Mouse (Mus musculus) lung, embryonic 14.5 days (tissue): ENCODE measurements around the gene Pklr. TPM values are rescaled to one million over a fixed set of nuclear protein-coding genes. Genes with fewer than 3 reads are reported as not detected.

ENCODE experiments used
- ATAC-seq: fragments of 200-750 bp; cut with Nextera tagmentation; 2 replicates; pipeline ENCODE4 v1.8.0; 2017; ENCODE audit warnings: mild to moderate bottlenecking, moderate TSS enrichment, moderate library complexity; ENCODE audit not compliant: insufficient read depth
- DNase-seq: peaks from one replicate; pipeline ENCODE4 v3.0.0-alpha.2; 2015
- H3K27ac ChIP-seq: fragments of 300-500 bp; sonication (generic); 2 replicates; pipeline ENCODE4 v1.5.1; 2014; ENCODE audit warnings: low read depth, mild to moderate bottlenecking, moderate library complexity
- H3K27me3 ChIP-seq: fragments of 300-500 bp; sonication (generic); 2 replicates; pipeline ENCODE4 v1.6.1; 2014; ENCODE audit warnings: low read length, control low read depth; ENCODE audit not compliant: insufficient read depth
- H3K36me3 ChIP-seq: fragments of 300-500 bp; sonication (generic); 2 replicates; pipeline ENCODE4 v1.6.1; 2014; ENCODE audit warnings: control low read depth; ENCODE audit not compliant: insufficient read depth
- H3K4me1 ChIP-seq: fragments of 300-500 bp; sonication (generic); 2 replicates; pipeline ENCODE4 v1.6.1; 2014; ENCODE audit warnings: antibody characterized with exemption, control low read depth; ENCODE audit not compliant: insufficient read depth
- H3K4me2 ChIP-seq: fragments of 300-500 bp; sonication (generic); 2 replicates; pipeline ENCODE4 v1.6.1; 2014; ENCODE audit warnings: mild to moderate bottlenecking
- H3K4me3 ChIP-seq: fragments of 300-500 bp; sonication (generic); 2 replicates; pipeline ENCODE4 v1.5.1; 2014; ENCODE audit warnings: low read depth, low read length
- H3K9ac ChIP-seq: fragments of 300-500 bp; sonication (generic); 2 replicates; pipeline ENCODE4 v1.6.1; 2014
- H3K9me3 ChIP-seq: fragments of 300-500 bp; sonication (generic); 2 replicates; pipeline ENCODE4 v1.6.1; 2016; ENCODE audit warnings: low read depth, low read length, control low read depth
- CTCF ChIP-seq: IDR thresholded peaks from 2 replicates; pipeline ENCODE4 v1.5.1; 2016; ENCODE audit warnings: antibody characterized with exemption, low read depth
- WGBS: fragments of 180-500 bp; shearing (Covaris S2); extraction: QIAGEN DNeasy Blood & Tissue Kit; methylation state at CpG from one replicate; pipeline ENCODE4 v1.1.7; 2014; 5-methylcytosine and 5-hydroxymethylcytosine counted together
- polyA plus RNA-seq: library from polyadenylated mRNA; unstranded; fragments of >200 nt; fragmentation: Nextera tagmentation; extraction: Ambion mirVana; gene quantifications from 2 replicates; pipeline ENCODE4 v1.2.1, GENCODE M21; 2014

Pklr gene
- polyA plus RNA-seq, 1 experiment from 2014 or later: 0.08 TPM

- DNase-seq (no peak), ATAC-seq (no peak)
- no peak overlapping the region for H3K4me3 ChIP-seq
- H3K9ac ChIP-seq: no peak overlapping the region
- no peak for TF ChIP-seq CTCF
- H3K36me3 ChIP-seq: peaks cover 7% of the 10 kb centered on the region; the same call in 1 of the 2 replicates
- no peaks in the 10 kb centered on the region for H3K9me3 ChIP-seq
- H3K4me1 ChIP-seq: no peaks in the 10 kb centered on the region
- H3K27me3 ChIP-seq: peaks cover 11% of the 10 kb centered on the region
- H3K4me2 ChIP-seq: no peak overlapping the region
- H3K27ac ChIP-seq: no peak overlapping the region
- WGBS: 68% methylated on average over 4 of the region's 4 CpGs
These were observed 25.8 kb downstream of the Pklr start for GRCm38 (mm10) chr3:89161786-89162185.

- 81% methylated on average over 1 of the region's 1 CpGs for WGBS
- DNase-seq (no peak), ATAC-seq (no peak)
- no peaks in the 10 kb centered on the region for H3K4me1 ChIP-seq
- H3K27me3 ChIP-seq: peaks cover 10% of the 10 kb centered on the region
- no peak overlapping the region for H3K27ac ChIP-seq
- TF ChIP-seq CTCF: no peak
- no peak overlapping the region for H3K9ac ChIP-seq
- no peak overlapping the region for H3K4me3 ChIP-seq
- no peaks in the 10 kb centered on the region for H3K9me3 ChIP-seq
- H3K4me2 ChIP-seq: no peak overlapping the region
- H3K36me3 ChIP-seq: peaks cover 20% of the 10 kb centered on the region
These were observed 27.2 kb downstream of the Pklr start for GRCm38 (mm10) chr3:89163123-89163522.

- Histone ChIP-seq H3K27ac (no peak overlapping the region), H3K4me1 (no peaks in the 10 kb centered on the region), H3K27me3 (peaks cover 3% of the 10 kb centered on the region), H3K4me3 (peak overlapping the region; percentile 93), H3K36me3 (peaks cover 26% of the 10 kb centered on the region), H3K9ac (peak overlapping the region; percentile 97), H3K4me2 (peak overlapping the region; percentile 66), H3K9me3 (no peaks in the 10 kb centered on the region)
- ATAC-seq (no peak), DNase-seq (no peak)
- no peak for TF ChIP-seq CTCF
- WGBS: 71% methylated on average over 5 of the region's 5 CpGs
These were observed 27.8 kb downstream of the Pklr start for GRCm38 (mm10) chr3:89163643-89164245.

- TF ChIP-seq CTCF: no peak
- DNase-seq (peak; percentile 97), ATAC-seq (peak; percentile 98)
- Histone ChIP-seq H3K36me3 (peaks cover 35% of the 10 kb centered on the region), H3K27me3 (no peaks in the 10 kb centered on the region), H3K27ac (peak within 1 kb of the TSS; percentile 98), H3K9ac (peak within 1 kb of the TSS; percentile 97), H3K4me1 (no peaks in the 10 kb centered on the region), H3K9me3 (no peaks in the 10 kb centered on the region), H3K4me3 (peak within 1 kb of the TSS; percentile 93), H3K4me2 (peak within 1 kb of the TSS; percentile 66)
- under 1% methylated on average over 76 of the region's 79 CpGs for WGBS
These were observed 28.7 kb downstream of the Pklr start, which contains the start of gene Clk2 for GRCm38 (mm10) chr3:89164506-89165267. Clk2 (plus strand) TSS chr3:89164795.

GRCm38 (mm10) chr3:89165268-89165870 lies 29.4 kb downstream of the Pklr start:
- DNase-seq: peak; percentile 18
- H3K4me3 ChIP-seq: peak overlapping the region; percentile 93
- H3K36me3 ChIP-seq: peaks cover 42% of the 10 kb centered on the region
- H3K27ac ChIP-seq: peak overlapping the region; percentile 98
- H3K27me3 ChIP-seq: no peaks in the 10 kb centered on the region
- no peaks in the 10 kb centered on the region for H3K9me3 ChIP-seq
- ATAC-seq: no peak; the same call in 1 of the 2 replicates
- H3K4me2 ChIP-seq: peak overlapping the region; percentile 66
- no peak for TF ChIP-seq CTCF
- H3K4me1 ChIP-seq: no peaks in the 10 kb centered on the region
- 13% methylated on average over 12 of the region's 12 CpGs for WGBS
- peak overlapping the region; percentile 97 for H3K9ac ChIP-seq

- DNase-seq (no peak), ATAC-seq (no peak)
- WGBS: 86% methylated on average over 19 of the region's 19 CpGs
- H3K4me3 ChIP-seq: no peak overlapping the region
- H3K27me3 ChIP-seq: no peaks in the 10 kb centered on the region
- H3K9ac ChIP-seq: no peak overlapping the region
- TF ChIP-seq CTCF: no peak
- no peaks in the 10 kb centered on the region for H3K9me3 ChIP-seq
- H3K27ac ChIP-seq: no peak overlapping the region
- H3K4me1 ChIP-seq: no peaks in the 10 kb centered on the region
- peaks cover 56% of the 10 kb centered on the region for H3K36me3 ChIP-seq
- H3K4me2 ChIP-seq: no peak overlapping the region
These were observed 31.0 kb downstream of the Pklr start for GRCm38 (mm10) chr3:89166945-89167344.

GRCm38 (mm10) chr3:89174844-89175243 lies 38.9 kb downstream of the Pklr start:
- Histone ChIP-seq H3K36me3 (peaks cover 77% of the 10 kb centered on the region), H3K9me3 (no peaks in the 10 kb centered on the region), H3K9ac (no peak overlapping the region), H3K4me1 (peaks cover 4% of the 10 kb centered on the region; the same call in 1 of the 2 replicates), H3K4me3 (no peak overlapping the region), H3K27ac (no peak overlapping the region), H3K4me2 (no peak overlapping the region), H3K27me3 (no peaks in the 10 kb centered on the region)
- TF ChIP-seq CTCF: no peak
- no peak for ATAC-seq
- WGBS: 91% methylated on average over 11 of the region's 11 CpGs
- no peak for DNase-seq
